Mouse (Mus musculus) heart, adult 11 months (tissue): ENCODE data around the gene Greb1.

Experiments
- DNase-seq: peaks from one replicate; pipeline ENCODE4 v3.0.0; 2022

Gene Greb1

GRCm38 (mm10) chr12:16800259-16800958 lies at the start of gene Greb1:
TSS of gene Greb1 (minus strand) at chr12:16800886.
- DNase-seq = no peak

DNA sequence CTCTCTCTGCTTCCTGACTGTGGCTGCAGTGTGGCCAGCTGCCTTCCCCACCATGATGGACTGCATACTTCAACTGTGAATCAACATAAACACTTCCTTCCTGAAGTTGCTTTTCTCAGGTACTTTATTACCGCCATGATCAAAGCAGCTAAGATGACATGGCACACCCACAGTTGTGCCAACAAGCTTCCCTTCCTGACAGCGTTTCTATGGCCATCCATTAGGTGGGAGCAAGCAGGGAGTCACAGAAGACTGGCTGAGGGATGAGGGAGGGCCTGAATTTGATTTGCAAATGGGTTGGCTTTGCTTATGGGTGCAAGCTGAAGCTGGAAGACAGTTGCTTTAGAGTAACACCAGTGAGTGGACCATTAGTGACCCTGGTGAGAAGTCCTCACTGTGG lies 49.1 kb upstream of the Greb1 start:
- DNase-seq = peak; percentile 90

DNA sequence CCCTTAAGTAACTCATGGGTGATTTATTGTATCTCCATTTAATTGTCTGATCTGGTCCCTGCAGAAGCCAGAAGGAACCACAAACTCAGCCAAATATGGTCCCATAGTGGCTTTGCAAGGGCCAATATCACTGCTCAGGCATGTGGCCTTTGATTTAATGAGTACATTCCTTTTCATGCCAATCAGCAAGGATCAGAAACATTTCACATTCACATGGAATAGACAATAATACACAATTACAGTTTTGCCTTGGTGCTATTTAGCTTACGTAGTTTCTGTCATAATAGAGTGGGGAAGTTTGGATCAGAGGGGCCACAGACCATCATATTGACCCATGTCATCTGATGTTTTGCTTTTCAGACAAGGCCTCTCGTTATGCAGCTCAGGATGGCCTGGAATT lies 47.8 kb upstream of the Greb1 start:
- no peak for DNase-seq

GRCm38 (mm10) chr12:16847204-16847792 lies 46.6 kb upstream of the Greb1 start:
- peak; percentile 97 for DNase-seq

GRCm38 (mm10) chr12:16844623-16845592 lies 44.2 kb upstream of the Greb1 start:
- peak; percentile 98 for DNase-seq

- DNase-seq = peak; percentile 96
These were observed 40.4 kb upstream of the Greb1 start for GRCm38 (mm10) chr12:16840842-16841782.

DNA sequence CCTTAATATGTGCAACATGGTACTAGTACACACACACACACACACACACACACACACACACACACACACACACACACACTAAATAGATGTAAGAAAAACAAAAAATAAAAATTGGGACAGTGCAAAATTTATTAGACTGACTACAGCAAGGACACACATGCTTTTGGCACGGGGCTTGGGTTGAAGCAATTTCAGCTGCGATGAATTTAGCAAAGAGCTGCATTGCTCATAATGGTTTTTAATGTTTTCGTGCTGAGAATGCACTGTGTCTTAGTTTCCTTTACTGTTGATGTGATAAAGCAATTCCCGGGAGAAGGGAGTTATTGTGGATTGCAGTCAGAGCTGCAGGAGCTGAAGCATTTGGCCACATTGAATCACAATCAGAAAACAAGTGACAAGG lies 37.1 kb upstream of the Greb1 start:
- no peak for DNase-seq

DNA sequence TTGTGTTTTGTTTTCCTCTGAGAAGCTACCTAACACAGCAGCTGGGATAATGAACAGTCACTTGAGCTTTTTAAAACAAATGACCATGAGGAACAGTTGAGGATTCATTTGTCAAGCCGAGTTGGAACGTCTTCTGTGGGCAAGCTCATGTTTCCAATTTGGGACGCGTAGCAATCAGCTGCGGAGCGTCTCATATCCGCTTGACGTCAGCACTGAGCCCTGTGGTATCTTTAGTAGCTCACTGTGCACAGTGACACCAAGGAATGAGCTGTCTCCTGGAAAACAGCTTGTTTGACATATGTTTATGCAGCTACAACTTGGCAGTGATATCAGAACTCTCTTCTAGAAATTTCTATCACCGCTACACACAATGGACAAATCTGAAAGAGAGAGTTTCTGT lies 35.5 kb upstream of the Greb1 start:
- peak; percentile 99 for DNase-seq

DNA sequence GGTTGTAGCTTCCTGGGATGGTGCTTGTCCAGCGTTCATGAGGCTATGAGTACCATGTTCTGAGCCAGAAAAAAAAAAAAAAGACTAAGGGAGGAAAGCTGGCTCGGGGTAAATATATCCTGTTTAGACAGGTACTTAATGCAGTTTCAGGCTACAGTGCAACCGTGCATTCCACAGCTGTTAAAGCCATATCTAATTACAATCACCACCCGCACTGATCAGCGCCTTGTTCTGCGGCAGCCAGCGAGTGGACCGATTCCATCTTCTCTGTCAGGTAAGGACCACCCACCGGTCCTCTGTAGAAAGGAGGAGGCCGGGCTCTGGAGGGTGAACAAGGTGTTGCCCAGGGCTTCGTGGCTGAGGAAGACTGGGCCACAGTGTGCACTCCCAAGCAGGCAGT lies 34.0 kb upstream of the Greb1 start:
- peak; percentile 95 for DNase-seq

GRCm38 (mm10) chr12:16831071-16831470 lies 30.4 kb upstream of the Greb1 start:
- peak; percentile 94 for DNase-seq

DNA sequence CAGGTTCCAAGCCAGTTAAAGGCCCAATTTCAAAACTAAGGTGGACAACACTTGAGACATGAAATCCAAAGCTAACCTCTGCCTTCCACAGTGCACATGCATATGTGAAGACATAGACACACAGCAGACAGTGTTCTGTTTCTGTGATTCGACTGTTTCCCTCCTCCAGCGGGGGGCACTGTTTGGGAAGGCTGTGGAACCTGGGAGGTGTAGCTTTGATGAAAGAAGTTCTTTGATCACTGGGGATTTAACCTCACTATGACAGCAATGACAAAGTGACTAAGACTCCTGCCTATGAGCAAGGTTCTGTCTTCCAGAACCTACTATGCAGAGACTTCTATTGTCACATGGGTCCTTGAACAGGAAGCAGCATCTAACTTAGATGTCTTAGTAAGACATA lies 29.1 kb upstream of the Greb1 start:
- DNase-seq = no peak

DNA sequence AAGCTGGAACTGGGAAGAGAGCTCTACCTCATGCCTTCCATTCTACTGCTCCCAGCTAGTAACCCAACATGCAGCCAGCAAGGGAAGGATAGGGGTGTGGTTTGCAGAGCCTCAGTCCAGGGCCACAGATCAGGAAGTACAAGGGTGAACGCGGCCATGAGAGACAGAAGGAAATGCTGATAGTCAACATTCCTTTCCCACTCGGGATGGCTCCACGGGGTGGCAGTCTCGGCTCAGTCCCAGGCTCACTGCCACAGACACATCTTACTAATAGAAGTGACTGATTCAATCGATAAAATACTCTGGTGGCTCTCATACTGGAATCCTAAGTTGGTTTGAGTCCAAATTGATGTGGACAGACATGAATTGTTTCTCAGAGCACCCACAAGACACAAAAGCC lies 27.8 kb upstream of the Greb1 start:
- peak; percentile 96 for DNase-seq

DNA sequence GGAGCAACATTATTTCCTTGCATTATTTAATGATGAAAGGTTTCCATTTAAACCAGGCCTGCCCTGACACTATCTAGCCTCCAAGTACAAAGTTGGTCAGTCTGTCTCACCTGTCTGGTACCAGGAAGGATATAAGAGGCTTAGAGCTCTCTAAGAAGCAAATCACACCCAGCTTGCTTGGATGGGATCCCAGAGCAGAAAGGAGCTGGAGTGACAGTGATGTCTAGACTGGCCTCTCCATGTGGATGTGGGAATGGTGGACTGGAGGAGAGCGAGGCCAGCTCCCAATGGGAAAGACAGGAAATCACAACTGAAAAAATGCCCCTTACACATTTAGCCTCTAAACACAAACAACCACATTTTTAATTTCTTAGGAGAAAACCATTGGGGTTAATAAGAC lies 23.0 kb upstream of the Greb1 start:
- DNase-seq = peak; percentile 91

GRCm38 (mm10) chr12:16822181-16822734 lies 21.6 kb upstream of the Greb1 start:
- peak; percentile 90 for DNase-seq

DNA sequence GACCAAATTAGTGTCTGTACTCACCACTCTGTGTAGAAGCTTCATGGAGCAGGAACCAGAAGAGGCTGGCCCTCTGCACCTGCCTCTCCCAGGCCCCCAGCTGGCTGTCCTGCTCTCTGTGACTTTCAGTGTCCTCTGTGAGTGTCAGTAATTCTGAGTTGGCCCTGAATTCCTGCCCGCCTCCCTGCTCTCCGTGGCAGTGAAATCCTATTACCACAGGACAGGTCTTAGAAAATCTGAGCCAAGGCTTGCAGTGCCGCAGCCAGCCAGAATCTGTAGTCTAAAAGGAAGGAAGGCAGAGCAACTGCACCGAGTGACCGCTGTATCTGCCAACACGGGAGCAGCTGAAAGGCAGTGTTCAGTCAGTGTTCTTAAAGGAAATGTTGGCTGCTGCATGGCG lies 20.1 kb upstream of the Greb1 start:
- DNase-seq = peak; percentile 95

GRCm38 (mm10) chr12:16818513-16818912 lies 17.8 kb upstream of the Greb1 start:
- no peak for DNase-seq

DNA sequence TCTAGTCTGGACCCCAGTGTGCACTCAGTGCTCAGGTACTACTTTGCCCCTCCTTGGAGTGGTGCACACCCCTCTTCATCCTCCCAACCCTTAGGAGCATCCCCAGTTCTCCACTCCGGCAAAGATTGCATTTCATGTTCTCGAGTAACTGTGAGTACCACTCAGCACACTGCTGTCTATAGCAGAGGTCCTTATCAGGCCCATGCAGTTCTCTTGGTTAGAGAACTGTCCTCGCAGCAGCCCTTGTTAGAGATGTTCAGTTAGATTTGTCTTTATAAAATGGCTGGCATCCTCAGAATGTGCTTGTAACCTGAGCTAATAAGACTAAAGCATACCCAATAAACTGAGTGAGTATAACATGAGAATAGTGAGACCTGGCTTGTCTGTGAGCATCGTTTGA lies 16.5 kb upstream of the Greb1 start:
- DNase-seq = no peak

GRCm38 (mm10) chr12:16811477-16811876 lies 10.8 kb upstream of the Greb1 start:
- DNase-seq = no peak

DNA sequence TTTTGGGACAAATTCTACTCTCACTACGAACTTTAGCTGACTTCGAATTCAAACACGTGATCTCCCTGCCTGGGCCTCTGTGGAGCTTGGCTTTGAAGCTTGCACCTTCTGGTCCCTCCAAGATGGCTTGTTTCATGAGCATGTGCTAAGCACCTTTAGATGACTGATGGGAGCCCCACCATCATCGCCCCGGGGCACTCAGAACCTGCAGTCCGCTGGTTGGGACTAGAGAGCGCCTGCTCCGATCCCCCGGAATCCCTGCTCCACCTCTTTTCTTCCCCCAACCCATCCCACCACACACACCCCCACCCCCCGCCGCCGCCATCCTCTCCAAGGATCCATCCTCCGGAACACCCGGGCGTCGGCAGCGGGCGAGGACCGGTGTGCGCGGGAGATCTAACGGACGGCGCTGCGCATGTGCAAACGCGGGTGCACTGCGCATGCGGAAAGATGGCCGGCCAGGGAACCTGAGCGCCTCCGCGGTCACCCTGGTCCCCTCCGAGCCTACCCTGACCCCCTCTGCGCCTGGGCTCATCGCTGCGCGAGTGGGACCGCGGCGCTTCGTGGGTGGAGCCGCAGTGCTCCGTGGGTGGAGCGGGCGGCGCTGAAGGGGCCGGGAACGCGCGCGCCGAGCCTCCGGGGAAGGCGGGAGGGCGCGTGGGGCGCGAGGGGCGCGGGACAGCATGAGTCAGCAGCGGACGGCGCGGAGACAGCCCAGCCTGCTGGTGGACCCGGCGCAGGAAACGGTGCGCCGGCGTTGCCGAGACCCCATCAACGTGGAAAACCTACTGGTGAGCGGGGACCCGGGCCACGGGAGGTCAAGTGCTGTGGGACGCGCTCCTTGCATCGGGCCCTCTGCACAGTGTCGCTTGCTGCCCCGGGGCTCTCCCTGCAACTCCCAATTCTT lies 10.1 kb upstream of the Greb1 start, which contains the start of gene E2f6:
E2f6 (plus strand) TSS at position 439 of the 907 bp plus-strand sequence.
- DNase-seq = peak; percentile 99

DNA sequence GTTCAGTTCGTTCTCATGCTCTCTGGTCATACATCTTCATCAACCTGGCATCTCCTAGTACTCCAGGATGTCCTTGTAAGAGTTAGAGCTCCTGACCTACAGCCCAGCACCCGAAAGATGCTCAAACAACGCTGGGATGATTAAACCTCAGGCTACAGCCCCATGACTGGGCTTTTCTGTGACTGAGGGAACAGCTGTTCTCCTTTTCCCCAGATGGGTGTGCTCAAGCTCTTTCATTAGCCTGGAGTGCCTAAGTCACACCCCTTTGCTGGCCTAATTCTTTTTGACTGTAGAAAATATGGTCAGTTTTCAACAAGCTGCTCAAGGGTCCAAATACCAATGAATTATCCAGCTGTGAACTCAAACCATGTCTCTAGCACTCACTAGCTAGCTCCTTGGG lies 7.4 kb upstream of the Greb1 start:
- peak; percentile 90 for DNase-seq

- peak; percentile 92 for DNase-seq
These were observed 4.8 kb upstream of the Greb1 start for GRCm38 (mm10) chr12:16805511-16805910.
